9 mouse cellular contexts compared by ENCODE assay signal in the genomic region with DNA sequence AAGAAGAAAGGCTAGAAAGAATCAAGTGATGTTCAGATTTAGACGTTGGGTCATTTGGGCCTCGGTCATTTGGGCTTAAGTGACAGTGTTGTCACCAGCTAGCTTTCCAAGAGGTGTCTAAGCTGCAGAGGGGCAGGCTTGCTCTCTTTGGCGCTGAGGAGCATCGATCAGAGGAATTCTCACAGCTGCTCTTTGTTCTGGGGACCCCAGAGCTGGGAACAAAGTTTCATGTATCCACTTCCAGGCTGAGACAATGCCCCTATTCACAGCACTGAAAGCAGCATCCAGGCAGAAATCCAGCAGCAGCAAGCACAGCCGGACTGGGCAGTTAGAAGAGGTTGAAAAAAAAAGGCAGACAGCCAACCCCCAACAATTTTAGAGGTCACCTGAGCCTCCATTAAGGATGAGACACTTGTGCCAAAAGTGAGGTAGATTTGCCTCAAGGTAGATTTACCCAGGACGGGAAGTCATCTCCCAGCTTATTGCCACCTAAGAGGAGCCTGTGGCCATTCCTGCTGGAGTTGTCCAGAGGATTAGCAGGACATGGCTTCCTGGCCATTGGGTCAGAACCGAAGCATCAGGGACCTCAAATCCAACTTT.
A peak's percentile ranks its signal among the peaks of the same experiment; 100 is the strongest.
DNase-seq lines count a peak whose midpoint lies in the region; ATAC-seq lines count a peak whose summit lies in the region.
"Had no signal": no experiment of that assay in that cellular context is flagged by ENCODE, and none has a peak within 500 bp of the region (broad histone marks: within the 10 kb centered on the region; RNA-seq: fewer than 3 reads in every experiment).

No protein-coding gene starts in this region.

- DNase-seq in frontal cortex, postnatal 25 days (ENCODE audit: low spot score in 2 of 2) = no peak
- peak; percentile 58 for DNase-seq in hindbrain, embryonic 14.5 days (ENCODE audit: low spot score)
- no peak for DNase-seq in thymus, postnatal 10 days (ENCODE audit: low spot score in 2 of 2)
- no peak for DNase-seq in thymus, postnatal 36 days

- ATAC-seq in frontal cortex, adult (ENCODE audit: low TSS enrichment) = peak; percentile 64
- ATAC-seq in embryonic facial prominence, embryonic 12.5 days (ENCODE audit: insufficient number of reproducible peaks, insufficient read depth, low FRiP score, low TSS enrichment) = no peak
- ATAC-seq in hindbrain, embryonic 14.5 days (ENCODE audit: low FRiP score) = peak; percentile 43; the same call in 1 of the 2 replicates
- ATAC-seq in midbrain, embryonic 13.5 days = peak; percentile 43; the same call in 1 of the 2 replicates
- ATAC-seq in megakaryocyte-erythroid progenitor cell, adult 5-6 weeks (replicated peaks; ENCODE audit: low FRiP score, low TSS enrichment, poor library complexity, severe bottlenecking) = no peak

- peak overlapping the region; percentile 52; the same call in 1 of the 2 replicates for H3K27ac ChIP-seq in embryonic facial prominence, embryonic 12.5 days
- peak overlapping the region; percentile 58; the same call in 1 of the 2 replicates for H3K27ac ChIP-seq in hindbrain, embryonic 14.5 days
- no peak overlapping the region for H3K27ac ChIP-seq in midbrain, embryonic 13.5 days
- H3K27ac ChIP-seq: heart, embryonic 15.5 days had no signal

- H3K36me3 ChIP-seq in embryonic facial prominence, embryonic 12.5 days = no peaks in the 10 kb centered on the region
- H3K36me3 ChIP-seq in hindbrain, embryonic 14.5 days (replicated peaks; ENCODE audit: control insufficient read depth, insufficient read depth) = no peaks in the 10 kb centered on the region
- no peaks in the 10 kb centered on the region for H3K36me3 ChIP-seq in midbrain, embryonic 13.5 days
- H3K36me3 ChIP-seq: heart, embryonic 15.5 days had no signal

- no peaks in the 10 kb centered on the region for H3K4me1 ChIP-seq in embryonic facial prominence, embryonic 12.5 days
- peaks cover 13% of the 10 kb centered on the region for H3K4me1 ChIP-seq in hindbrain, embryonic 14.5 days (replicated peaks; ENCODE audit: control insufficient read depth, insufficient read depth, low read length)
- H3K4me1 ChIP-seq in midbrain, embryonic 13.5 days (replicated peaks) = peaks cover 17% of the 10 kb centered on the region
- H3K4me1 ChIP-seq: heart, embryonic 15.5 days had no signal

- no peaks in the 10 kb centered on the region for H3K27me3 ChIP-seq in embryonic facial prominence, embryonic 12.5 days
- no peaks in the 10 kb centered on the region for H3K27me3 ChIP-seq in hindbrain, embryonic 14.5 days (ENCODE audit: control insufficient read depth, insufficient read depth, low read length)
- H3K27me3 ChIP-seq in midbrain, embryonic 13.5 days = peaks cover 5% of the 10 kb centered on the region; the same call in 1 of the 2 replicates

- no peak overlapping the region for H3K4me3 ChIP-seq in embryonic facial prominence, embryonic 12.5 days
- no peak overlapping the region for H3K4me3 ChIP-seq in hindbrain, embryonic 14.5 days (replicated peaks; ENCODE audit: low read length)
- H3K4me3 ChIP-seq in midbrain, embryonic 13.5 days (replicated peaks) = no peak overlapping the region
- H3K4me3 ChIP-seq: heart, embryonic 15.5 days had no signal

- WGBS in embryonic facial prominence, embryonic 12.5 days = 23% methylated on average over 7 of the region's 7 CpGs
- 17% methylated on average over 7 of the region's 7 CpGs for WGBS in hindbrain, embryonic 14.5 days
- WGBS in midbrain, embryonic 13.5 days = 19% methylated on average over 7 of the region's 7 CpGs

- no peaks in the 10 kb centered on the region for H3K9me3 ChIP-seq in embryonic facial prominence, embryonic 12.5 days
- no peaks in the 10 kb centered on the region for H3K9me3 ChIP-seq in hindbrain, embryonic 14.5 days (ENCODE audit: control insufficient read depth, low read length)
- H3K9me3 ChIP-seq in midbrain, embryonic 13.5 days = no peaks in the 10 kb centered on the region
- H3K9me3 ChIP-seq: heart, embryonic 15.5 days had no signal

- no peak overlapping the region for H3K9ac ChIP-seq in embryonic facial prominence, embryonic 12.5 days
- no peak overlapping the region; the same call in 1 of the 2 replicates for H3K9ac ChIP-seq in hindbrain, embryonic 14.5 days
- no peak overlapping the region; the same call in 1 of the 2 replicates for H3K9ac ChIP-seq in midbrain, embryonic 13.5 days (replicated peaks)
- H3K9ac ChIP-seq: heart, embryonic 15.5 days had no signal

- H3K4me2 ChIP-seq in embryonic facial prominence, embryonic 12.5 days (replicated peaks) = no peak overlapping the region
- H3K4me2 ChIP-seq in hindbrain, embryonic 14.5 days (replicated peaks) = peak overlapping the region; percentile 32
- peak overlapping the region; percentile 17; the same call in 1 of the 2 replicates for H3K4me2 ChIP-seq in midbrain, embryonic 13.5 days (replicated peaks)
- H3K4me2 ChIP-seq: heart, embryonic 15.5 days had no signal

Comparison
In these comparisons a context has a peak if more than half of its experiments do, and no peak if none do; other contexts are left out.
1. ATAC-seq: peak in frontal cortex, adult (single experiment), hindbrain, embryonic 14.5 days (single experiment) and midbrain, embryonic 13.5 days (single experiment); none in embryonic facial prominence, embryonic 12.5 days (single experiment) and megakaryocyte-erythroid progenitor cell, adult 5-6 weeks (single experiment).